Comparison of ENCODE assay signal across 19 mouse cellular contexts in the genomic region with DNA sequence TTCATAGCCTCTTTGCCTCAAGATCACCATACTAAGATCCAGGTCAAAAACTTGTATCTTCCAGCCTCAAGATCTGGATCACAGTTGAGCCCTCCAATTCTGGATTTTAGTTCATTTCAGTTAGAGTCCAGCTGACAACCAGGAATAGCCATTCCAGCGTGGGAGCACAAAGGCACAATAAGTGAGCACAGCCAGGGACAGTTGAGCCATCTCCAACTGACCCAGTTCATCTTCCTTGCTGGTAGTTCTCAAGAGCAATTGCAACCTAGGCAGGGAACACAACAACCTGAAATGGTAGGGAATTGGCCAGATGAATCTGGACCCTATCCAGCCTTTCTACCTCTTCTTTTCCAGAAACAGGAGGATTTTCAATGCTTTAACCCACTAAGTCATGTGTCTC. TPM values are rescaled to one million over a fixed set of nuclear protein-coding genes. Genes with fewer than 3 reads are reported as not detected.
A peak's percentile ranks its signal among the peaks of the same experiment; 100 is the strongest.
DNase-seq lines count a peak whose midpoint lies in the region; ATAC-seq lines count a peak whose summit lies in the region.
"Had no signal": no experiment of that assay in that cellular context is flagged by ENCODE, and none has a peak within 500 bp of the region (broad histone marks: within the 10 kb centered on the region; RNA-seq: fewer than 3 reads in every experiment).

No protein-coding gene starts in this region.

- H3K4me2 ChIP-seq in midbrain, embryonic 11.5 days = no peak overlapping the region
- no peak overlapping the region for H3K4me2 ChIP-seq in midbrain, embryonic 16.5 days (ENCODE audit: low read length)
- H3K4me2 ChIP-seq: embryonic facial prominence, embryonic 12.5 days; forebrain, embryonic 13.5 days; forebrain, embryonic 15.5 days had no signal

- intact Hi-C loops in gastrocnemius, postnatal 14 days (cut with DNase I; ENCODE audit: low total_unique reads) = no loop called here

- H3K36me3 ChIP-seq in midbrain, embryonic 11.5 days (ENCODE audit: control insufficient read depth, insufficient read depth, low read length) = no peaks in the 10 kb centered on the region
- peaks cover 2% of the 10 kb centered on the region; the same call in 1 of the 2 replicates for H3K36me3 ChIP-seq in midbrain, embryonic 16.5 days (ENCODE audit: control insufficient read depth, insufficient read depth, low read length)

- no peak overlapping the region for H3K4me3 ChIP-seq in midbrain, embryonic 11.5 days (ENCODE audit: low read depth, low read length)
- no peak overlapping the region for H3K4me3 ChIP-seq in midbrain, embryonic 16.5 days (ENCODE audit: low read depth, low read length)
- H3K4me3 ChIP-seq: embryonic facial prominence, embryonic 10.5 days; embryonic facial prominence, embryonic 12.5 days; forebrain, embryonic 13.5 days; forebrain, embryonic 15.5 days had no signal

- no peak overlapping the region for H3K27ac ChIP-seq in midbrain, embryonic 11.5 days (ENCODE audit: low read depth, low read length)
- no peak overlapping the region for H3K27ac ChIP-seq in midbrain, embryonic 16.5 days (ENCODE audit: low read length)
- H3K27ac ChIP-seq: embryonic facial prominence, embryonic 10.5 days; embryonic facial prominence, embryonic 12.5 days; forebrain, embryonic 13.5 days; forebrain, embryonic 15.5 days had no signal

- no peaks in the 10 kb centered on the region for H3K4me1 ChIP-seq in midbrain, embryonic 11.5 days (ENCODE audit: control insufficient read depth, insufficient read depth, low read length)
- H3K4me1 ChIP-seq in midbrain, embryonic 16.5 days (ENCODE audit: control insufficient read depth, insufficient read depth, low read length) = no peaks in the 10 kb centered on the region
- H3K4me1 ChIP-seq: embryonic facial prominence, embryonic 10.5 days; embryonic facial prominence, embryonic 12.5 days; forebrain, embryonic 13.5 days; forebrain, embryonic 15.5 days had no signal

- DNase-seq in midbrain, embryonic 11.5 days (ENCODE audit: low spot score, missing footprints) = peak; percentile 19
- DNase-seq in brain, adult 2 months (ENCODE audit: low read depth, low spot score) = peak; percentile 64
- DNase-seq in telencephalon, adult 2 months (ENCODE audit: low read depth, low spot score) = peak; percentile 39
- DNase-seq in gastrocnemius, postnatal 14 days = no peak
- DNase-seq: adrenal gland, adult 2 months; adrenal gland, postnatal 10 days; adrenal gland, postnatal 25 days; cerebellum, adult 11-12 months; cerebellum, adult 2 months; cerebellum, adult 9-10 months; cerebellum, postnatal 10 days; cerebellum, postnatal 25 days; forebrain, postnatal 0 days had no signal

- no peaks in the 10 kb centered on the region for H3K9me3 ChIP-seq in midbrain, embryonic 11.5 days (ENCODE audit: control insufficient read depth, low read length)
- H3K9me3 ChIP-seq in midbrain, embryonic 16.5 days (replicated peaks; ENCODE audit: control insufficient read depth, low read length, poor library complexity, severe bottlenecking) = no peaks in the 10 kb centered on the region
- H3K9me3 ChIP-seq: embryonic facial prominence, embryonic 10.5 days; embryonic facial prominence, embryonic 12.5 days; forebrain, embryonic 13.5 days; forebrain, embryonic 15.5 days had no signal

- H3K27me3 ChIP-seq in midbrain, embryonic 11.5 days (ENCODE audit: control insufficient read depth, insufficient read depth, low read length) = no peaks in the 10 kb centered on the region
- H3K27me3 ChIP-seq in midbrain, embryonic 16.5 days (ENCODE audit: control insufficient read depth, insufficient read depth, low read depth, low read length) = no peaks in the 10 kb centered on the region
- H3K27me3 ChIP-seq: embryonic facial prominence, embryonic 12.5 days; forebrain, embryonic 13.5 days; forebrain, embryonic 15.5 days had no signal

- ATAC-seq in midbrain, embryonic 11.5 days (ENCODE audit: low FRiP score) = no peak
- no peak for ATAC-seq in midbrain, embryonic 16.5 days
- ATAC-seq: forebrain, embryonic 13.5 days; forebrain, embryonic 15.5 days; forebrain, postnatal 0 days had no signal

- H3K9ac ChIP-seq in midbrain, embryonic 11.5 days (ENCODE audit: low read length) = no peak overlapping the region
- no peak overlapping the region for H3K9ac ChIP-seq in midbrain, embryonic 16.5 days (ENCODE audit: low read depth, low read length)
- H3K9ac ChIP-seq: embryonic facial prominence, embryonic 12.5 days; forebrain, embryonic 13.5 days; forebrain, embryonic 15.5 days; forebrain, postnatal 0 days had no signal

- 91% methylated on average over 1 of the region's 1 CpGs for WGBS in midbrain, embryonic 11.5 days
- WGBS in midbrain, embryonic 16.5 days = 75% methylated on average over 1 of the region's 1 CpGs

RNA-seq across cellular contexts. Expression of a gene that starts 6.2 kb away (rescaled TPM):
- 0.23 and 0.59 TPM in 2 replicates for polyA plus RNA-seq in midbrain, embryonic 11.5 days (2014; fragmentation: Nextera tagmentation; extraction: Ambion mirVana)
- polyA plus RNA-seq in midbrain, embryonic 16.5 days (2015; fragmentation: Nextera tagmentation; extraction: Ambion mirVana) = 0.36 and 0.68 TPM in 2 replicates
- 1 to 10 TPM; 3.8 to 4.7 TPM for total RNA-seq in gastrocnemius, postnatal 14 days (2021)
- total RNA-seq: MEL had no signal
- polyA plus RNA-seq: embryonic facial prominence, embryonic 10.5 days had no signal

RNA-seq across cellular contexts. Expression of a gene that starts 13.3 kb away (rescaled TPM):
- polyA plus RNA-seq in midbrain, embryonic 11.5 days (2014; fragmentation: Nextera tagmentation; extraction: Ambion mirVana) = 122 and 134 TPM in 2 replicates
- 160 and 164 TPM in 2 replicates for polyA plus RNA-seq in midbrain, embryonic 16.5 days (2015; fragmentation: Nextera tagmentation; extraction: Ambion mirVana)
- total RNA-seq in gastrocnemius, postnatal 14 days (2021) = 10 to 100 TPM; 25.5 to 27.6 TPM

RNA-seq across cellular contexts. Expression of a gene that starts 16.2 kb away (rescaled TPM):
- polyA plus RNA-seq in midbrain, embryonic 11.5 days (2014; fragmentation: Nextera tagmentation; extraction: Ambion mirVana) = 0.42 and 0.65 TPM in 2 replicates
- polyA plus RNA-seq in midbrain, embryonic 16.5 days (2015; fragmentation: Nextera tagmentation; extraction: Ambion mirVana) = 0.46 and 0.61 TPM in 2 replicates
- under 1 TPM in 1 of 2 experiments, not detected in 1; 0.12 TPM for total RNA-seq in gastrocnemius, postnatal 14 days (2021)
- polyA plus RNA-seq: adrenal gland, adult 2 months had no signal
